Mouse (Mus musculus) T-helper 2 cell (primary cell): ENCODE measurements around the gene Ift80.

Source experiments
- in situ Hi-C: fragments of 300-600 bp; cut with MboI, MseI; formaldehyde crosslinking; loops from one replicate; pipeline ENCODE4 v1.15.1; 2025; ENCODE audit warnings: high pct_unique_total_duplicates

The Ift80 gene

DNA sequence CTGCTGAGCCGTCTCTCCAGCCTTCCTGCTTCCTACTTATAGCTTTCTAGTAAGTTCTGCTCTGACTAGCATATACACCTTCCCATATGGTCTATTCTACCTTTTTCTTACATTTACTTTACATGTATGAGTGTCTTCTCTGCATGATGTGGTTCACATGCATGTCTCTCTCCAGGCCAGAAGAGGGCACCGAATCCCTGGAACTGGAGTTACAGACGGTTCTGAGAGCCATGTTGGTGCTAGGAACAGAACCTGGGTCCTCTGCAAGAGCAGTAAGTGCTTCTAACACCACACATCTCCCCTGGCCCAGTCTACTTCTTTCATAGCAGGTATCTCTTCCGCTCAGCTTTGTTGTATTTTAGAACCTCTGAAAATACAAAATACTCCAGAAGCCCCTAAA is 1.6 kb downstream of the Ift80 start:
- in situ Hi-C loops: no loop called here

GRCm38 (mm10) chr3:68986550-68986949 is 17.8 kb downstream of the Ift80 start:
- in situ Hi-C loops: no loop called here

DNA sequence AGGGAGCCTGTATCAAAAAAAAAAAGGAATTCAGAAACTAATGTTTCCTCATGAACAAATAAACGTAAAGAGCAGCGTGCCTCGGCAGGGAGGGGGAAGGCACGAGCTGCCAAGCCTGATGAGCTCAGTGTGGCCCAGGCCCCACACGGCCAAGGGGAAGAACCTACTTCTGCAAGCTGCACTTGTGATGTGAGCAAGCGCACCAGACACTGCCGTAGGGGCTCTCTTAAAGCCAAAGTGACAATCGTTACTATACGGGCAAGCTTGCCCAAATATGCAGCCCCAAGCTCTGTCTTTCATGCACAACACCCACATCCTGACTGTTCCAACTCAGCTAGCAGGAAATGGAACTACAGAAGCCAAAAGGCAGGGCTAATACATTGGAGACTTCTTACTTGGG is 23.5 kb downstream of the Ift80 start:
- in situ Hi-C loops: no loop called here

GRCm38 (mm10) chr3:68979187-68979586 is 25.2 kb downstream of the Ift80 start:
- in situ Hi-C loops: no loop called here

DNA sequence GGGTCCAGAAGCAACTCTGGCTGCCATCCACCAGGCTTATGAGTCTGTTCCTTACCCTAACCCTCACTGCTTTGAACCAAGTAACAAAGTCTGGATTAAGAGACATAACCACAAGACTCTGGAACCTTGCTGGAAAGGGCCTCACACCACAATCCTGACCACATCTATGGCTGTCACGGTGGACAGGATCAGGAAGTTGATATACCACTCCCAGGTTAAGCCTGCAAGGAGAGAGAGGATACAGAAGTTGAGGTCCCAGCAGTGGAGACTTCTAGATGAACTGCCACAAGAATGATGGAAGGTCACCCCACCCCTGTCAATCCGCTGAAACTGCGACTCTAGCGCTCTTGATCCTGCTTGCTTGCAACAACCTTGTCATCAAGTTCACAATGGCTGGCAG is 26.7 kb downstream of the Ift80 start:
- in situ Hi-C loops: no loop called here

DNA sequence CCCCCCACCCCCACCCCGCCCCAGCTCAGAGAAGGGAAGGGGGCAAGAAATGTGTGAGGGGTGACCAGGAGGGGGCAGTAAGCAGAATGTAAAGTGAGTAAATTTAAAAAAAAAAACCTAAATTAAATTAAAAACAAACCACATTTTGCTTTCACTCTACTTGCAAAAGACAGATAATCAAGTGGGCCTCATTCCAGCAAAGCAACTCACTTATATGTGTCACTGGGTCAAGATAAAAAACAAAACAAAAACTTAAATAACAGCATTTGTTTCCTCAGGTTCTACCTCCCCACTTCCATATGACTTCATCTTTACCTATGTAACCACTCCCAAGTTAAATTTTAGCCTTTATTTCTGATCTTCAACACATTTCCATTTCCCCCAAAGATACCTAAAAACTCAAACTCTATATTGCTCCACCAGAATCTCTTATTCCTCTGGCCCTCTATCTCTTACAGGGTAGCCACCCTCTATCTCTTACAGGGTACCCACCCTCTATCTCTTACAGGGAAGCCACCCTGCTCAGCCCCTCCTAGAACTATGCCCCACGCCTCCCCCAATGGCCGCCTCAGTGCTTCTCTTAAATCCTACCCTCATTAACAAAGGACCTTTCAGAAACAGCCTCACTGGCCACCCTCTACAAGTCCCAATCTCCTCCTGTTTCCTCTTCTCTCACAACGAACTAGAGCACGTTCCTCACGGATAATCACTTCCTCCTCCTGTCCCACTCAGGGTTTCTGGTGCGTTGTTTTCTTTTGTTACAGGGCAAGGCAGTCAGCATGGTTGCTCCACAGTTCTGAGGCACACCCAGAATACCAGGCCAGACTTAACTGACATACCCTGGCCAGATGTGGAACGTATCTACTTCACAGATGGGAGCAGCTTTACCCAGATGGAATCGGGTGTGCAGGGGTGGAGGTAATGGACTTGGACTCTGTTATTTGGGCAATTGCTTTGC is 28.6 kb downstream of the Ift80 start:
- in situ Hi-C loops: no loop called here

GRCm38 (mm10) chr3:68974639-68975532 is 29.5 kb downstream of the Ift80 start:
- in situ Hi-C loops: no loop called here

DNA sequence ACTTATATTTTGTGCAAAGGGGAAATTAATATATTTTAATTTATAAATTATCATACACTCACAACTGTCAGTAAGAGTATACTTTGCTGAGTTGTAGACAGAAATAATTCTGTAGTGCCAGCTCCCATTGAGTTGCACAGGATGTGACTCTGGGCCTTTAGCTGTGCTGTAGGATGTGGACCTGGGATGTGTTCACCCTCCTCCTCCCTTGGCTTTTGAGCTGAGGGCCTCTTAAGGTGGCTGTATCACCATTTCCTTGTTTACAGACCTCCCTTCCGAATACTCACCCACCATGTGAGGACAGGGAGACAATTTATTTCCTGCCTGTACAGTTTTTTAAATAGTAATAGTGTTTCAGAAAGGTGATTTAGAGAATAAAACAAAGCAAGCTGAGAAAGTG is 30.8 kb downstream of the Ift80 start:
- in situ Hi-C loops: no loop called here

GRCm38 (mm10) chr3:68969091-68969590 is 35.2 kb downstream of the Ift80 start:
- in situ Hi-C loops: no loop called here

DNA sequence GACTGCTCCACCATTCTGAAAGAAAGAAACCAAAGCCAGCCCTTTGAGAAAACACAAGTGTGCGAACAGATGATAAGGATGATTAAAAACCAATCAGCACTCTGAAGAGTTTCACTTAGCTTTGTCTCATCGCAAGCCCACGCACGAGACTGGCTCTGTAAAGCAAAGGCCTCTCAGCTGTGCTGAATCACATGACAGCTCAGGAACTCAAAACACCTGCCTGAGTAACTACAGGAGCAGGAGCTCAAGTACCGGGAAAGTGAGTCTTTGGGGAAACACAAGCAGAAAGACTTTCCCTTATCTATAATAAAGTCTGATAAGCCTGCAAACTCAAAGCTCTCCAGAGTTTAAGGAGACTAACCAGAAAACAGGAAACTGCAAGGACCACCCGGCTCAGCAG is 37.0 kb downstream of the Ift80 start:
- in situ Hi-C loops: no loop called here

DNA sequence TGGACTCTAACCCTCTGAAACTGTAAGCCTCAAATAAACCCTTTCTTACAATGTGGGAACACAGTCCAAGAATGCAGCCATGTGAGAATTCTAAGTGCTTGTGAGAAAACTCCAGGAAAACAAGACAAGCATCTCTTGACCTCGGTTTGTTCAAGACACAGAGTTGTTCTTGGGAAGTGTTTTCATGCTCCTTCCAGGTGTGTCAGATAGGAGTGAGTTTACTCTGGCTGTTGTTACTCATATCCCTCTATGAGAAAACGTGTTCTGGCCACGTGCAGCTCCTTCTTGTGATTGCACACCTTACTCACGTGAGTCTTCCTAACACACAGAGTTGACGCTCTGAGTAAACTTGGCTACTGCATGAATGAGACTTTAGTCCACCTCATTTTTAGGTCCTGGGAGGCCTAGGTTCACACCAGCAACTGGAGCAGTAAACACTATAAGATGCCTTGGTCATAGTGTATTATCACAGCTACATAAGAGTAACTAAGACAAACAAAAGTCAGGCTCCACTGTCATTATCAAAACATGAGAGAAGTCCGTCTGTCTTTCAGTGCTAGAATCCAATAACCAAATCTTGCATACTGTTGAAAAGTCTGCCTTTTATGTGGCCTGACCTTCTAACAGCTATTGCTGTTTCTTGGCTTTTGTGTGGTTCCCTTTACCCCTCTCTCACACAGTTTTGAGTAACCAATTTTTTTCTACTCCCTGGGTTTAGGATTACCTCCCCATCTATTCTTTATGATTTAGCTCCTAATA is 37.7 kb downstream of the Ift80 start:
- in situ Hi-C loops: no loop called here

DNA sequence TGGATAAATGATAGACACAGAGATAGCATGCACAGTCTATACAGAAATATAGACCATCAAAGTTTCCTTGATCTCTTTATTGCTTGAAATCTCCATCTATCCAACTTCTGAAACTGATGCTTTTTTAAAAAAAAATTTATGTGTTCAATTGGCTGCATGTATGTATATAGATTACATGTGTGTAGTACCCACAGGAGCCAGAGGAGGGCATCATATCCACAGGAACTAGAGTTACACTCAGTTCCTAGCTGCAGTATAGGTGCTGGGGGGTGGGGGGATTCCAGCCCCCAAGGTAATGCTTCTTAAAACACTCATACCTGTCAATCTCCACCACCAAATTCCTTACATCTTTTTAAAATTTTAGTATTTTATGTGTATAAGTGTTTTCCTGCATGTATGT is 39.7 kb downstream of the Ift80 start:
- in situ Hi-C loops: loop anchor here (5.0 kb wide), 1 partner anchor 247 kb away; no protein-coding TSS in a partner anchor

- in situ Hi-C loops: loop anchor here (10.0 kb wide), 1 partner anchor 353 kb away; no protein-coding TSS in a partner anchor
Measured at GRCm38 (mm10) chr3:68957413-68957812, 47.0 kb downstream of the Ift80 start.

GRCm38 (mm10) chr3:68956454-68956853 is 47.9 kb downstream of the Ift80 start:
- in situ Hi-C loops: loop anchor here (10.0 kb wide), 1 partner anchor 352 kb away; no protein-coding TSS in a partner anchor

DNA sequence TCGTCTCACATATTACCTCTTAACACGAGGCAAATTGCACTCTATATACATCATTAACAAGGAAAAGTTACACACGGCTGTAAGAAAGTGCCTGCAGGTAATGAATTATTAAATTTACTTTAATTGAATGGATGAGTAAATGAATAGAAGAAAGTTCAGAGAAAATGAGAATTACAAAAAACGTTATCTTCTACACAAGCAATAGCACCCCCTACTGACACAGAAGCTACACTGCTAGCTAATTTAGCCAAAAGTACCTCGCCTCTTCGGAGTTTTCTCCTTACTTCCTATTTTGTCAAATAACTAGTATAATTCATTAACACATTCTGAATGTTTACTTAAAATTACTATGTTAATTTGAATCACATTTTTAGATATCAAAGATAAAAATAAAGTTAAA is 49.9 kb downstream of the Ift80 start:
- in situ Hi-C loops: loop anchor here (10.0 kb wide), 1 partner anchor 350 kb away; no protein-coding TSS in a partner anchor

GRCm38 (mm10) chr3:68952707-68953106 is 51.7 kb downstream of the Ift80 start:
- in situ Hi-C loops: loop anchor here (10.0 kb wide), 1 partner anchor 348 kb away; no protein-coding TSS in a partner anchor

DNA sequence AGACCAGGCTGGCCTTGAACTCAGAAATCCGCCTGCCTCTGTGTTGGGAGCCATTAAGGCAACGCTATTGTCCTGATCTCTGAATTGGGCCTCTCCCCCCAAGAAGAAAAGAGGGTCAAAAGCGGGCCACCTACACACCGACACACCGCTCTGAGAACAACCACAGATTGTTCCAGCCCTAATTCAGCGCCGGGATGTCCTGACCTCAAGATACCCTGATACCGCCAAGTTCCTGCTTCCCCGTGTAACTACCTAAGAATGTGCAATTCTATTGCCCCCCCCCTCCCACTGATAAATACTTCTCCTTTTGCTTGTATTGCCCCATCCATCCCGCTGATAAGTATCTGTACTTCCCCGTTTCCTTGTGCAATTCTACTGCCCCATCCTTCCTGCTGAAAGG is 52.4 kb downstream of the Ift80 start:
- in situ Hi-C loops: loop anchor here (10.0 kb wide), 1 partner anchor 347 kb away; no protein-coding TSS in a partner anchor

- in situ Hi-C loops: loop anchor here (10.0 kb wide), 1 partner anchor 655 kb away; no protein-coding TSS in a partner anchor
Measured at GRCm38 (mm10) chr3:68949381-68949780, 55.0 kb downstream of the Ift80 start.

GRCm38 (mm10) chr3:68948918-68949317 is 55.5 kb downstream of the Ift80 start:
- in situ Hi-C loops: loop anchor here (10.0 kb wide), 1 partner anchor 656 kb away; no protein-coding TSS in a partner anchor

- in situ Hi-C loops: loop anchor here (10.0 kb wide), 1 partner anchor 663 kb away; no protein-coding TSS in a partner anchor
Measured at GRCm38 (mm10) chr3:68941867-68942266, 62.5 kb downstream of the Ift80 start.

- in situ Hi-C loops: loop anchor here (10.0 kb wide), 1 partner anchor 664 kb away; no protein-coding TSS in a partner anchor
Measured at GRCm38 (mm10) chr3:68940311-68940710, 64.1 kb downstream of the Ift80 start.
